Mouse (Mus musculus): Measurements from ENCODE around the gene Rnf152. TPM values are rescaled to one million over a fixed set of nuclear protein-coding genes. Genes with fewer than 3 reads are reported as not detected.

The Rnf152 gene
- total RNA-seq, 2 experiments from 2014 or later: 0.24 TPM; not detected in 1

DNA sequence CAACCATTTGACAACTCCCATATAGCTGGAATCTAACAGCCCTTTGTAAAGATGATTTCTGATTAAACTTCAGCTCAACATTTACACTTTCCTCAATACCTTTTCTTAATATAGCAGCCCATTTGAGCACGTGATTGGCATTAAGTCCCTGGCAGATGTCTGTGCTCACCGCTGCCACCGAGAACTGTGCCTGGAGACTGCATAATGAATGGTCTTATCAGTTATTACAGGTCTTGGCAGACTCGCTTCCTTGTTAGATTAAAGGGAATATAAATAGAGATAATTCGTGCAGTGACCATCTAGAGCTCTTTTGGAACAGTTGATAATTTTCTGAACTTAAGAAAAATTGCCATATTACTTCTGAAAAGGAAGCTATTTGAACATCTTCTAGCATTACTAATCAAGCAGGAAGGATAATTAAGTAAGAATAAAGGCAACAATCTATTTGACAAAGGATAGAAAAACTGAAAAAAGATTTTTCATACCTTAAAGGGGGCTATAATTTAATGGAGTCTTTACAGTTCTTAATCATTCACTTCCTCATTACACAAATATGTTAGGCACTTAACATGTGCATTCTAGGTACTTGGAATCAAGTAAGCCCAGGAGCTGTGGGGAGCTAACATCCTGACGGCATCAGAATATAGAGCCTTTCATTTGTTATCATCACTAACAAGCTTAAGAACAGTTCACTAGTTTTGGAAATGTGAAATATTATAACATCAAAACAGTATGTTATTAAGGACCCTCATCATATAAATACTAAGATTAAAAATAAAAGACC, 113.0 kb downstream of the Rnf152 start:
- peak; percentile 87 for ATAC-seq (replicated peaks; ENCODE audit: low FRiP score, low TSS enrichment, poor library complexity, severe bottlenecking)

DNA sequence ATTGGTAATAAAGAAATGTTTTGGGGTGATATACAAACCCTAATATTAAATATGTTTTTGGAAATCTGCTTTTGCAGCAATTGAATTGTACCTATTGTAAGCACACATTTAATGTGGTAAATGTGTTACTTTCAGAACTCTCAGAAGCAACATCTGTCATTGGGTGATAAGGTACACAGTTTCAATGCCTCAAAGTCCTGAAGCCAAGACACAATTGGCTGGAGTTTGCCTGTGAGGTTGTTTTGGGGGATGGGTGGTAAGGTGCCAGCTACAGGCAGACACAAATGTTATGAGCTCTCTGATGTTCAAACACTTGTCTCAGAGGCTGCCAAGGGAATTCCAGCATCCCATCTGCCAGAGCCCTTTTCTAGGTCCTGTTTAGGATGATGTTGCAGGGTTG, 116.3 kb downstream of the Rnf152 start:
- peak; percentile 87 for ATAC-seq (replicated peaks; ENCODE audit: low FRiP score, low TSS enrichment, poor library complexity, severe bottlenecking)
